Mouse (Mus musculus): ENCODE data around the gene Npas3. TPM values are rescaled to one million over a fixed set of nuclear protein-coding genes. Genes with fewer than 3 reads are reported as not detected.
"Not testable (repeated sequence)": the region's sequence is repeated elsewhere in the genome, so short reads cannot be mapped to it uniquely, and the experiment has no call there.

The Npas3 gene
- polyA plus RNA-seq, 1 experiment from 2014 or later: 23.2 TPM

- Histone ChIP-seq H3K27me3 (replicated peaks) (no peaks in the 10 kb centered on the region), H3K4me1 (peaks cover 31% of the 10 kb centered on the region), H3K4me2 (peak overlapping the region; percentile 63), H3K9ac (replicated peaks) (peak overlapping the region; percentile 77), H3K36me3 (no peaks in the 10 kb centered on the region), H3K4me3 (replicated peaks) (peak overlapping the region; percentile 73), H3K27ac (replicated peaks) (peak overlapping the region; percentile 93), H3K9me3 (replicated peaks) (no peaks in the 10 kb centered on the region)
- ATAC-seq (ENCODE audit: low FRiP score): peak; percentile 46; the same call in 1 of the 2 replicates
- WGBS: under 1% methylated on average over 52 of the region's 115 CpGs
These were observed 4.3 kb downstream of the Npas3 start for GRCm38 (mm10) chr12:53252572-53253422.

- Histone ChIP-seq H3K9ac (replicated peaks) (peak overlapping the region; percentile 77), H3K9me3 (replicated peaks) (no peaks in the 10 kb centered on the region), H3K4me3 (replicated peaks) (peak overlapping the region; percentile 73), H3K27me3 (replicated peaks) (no peaks in the 10 kb centered on the region), H3K4me2 (peak overlapping the region; percentile 63), H3K4me1 (peaks cover 30% of the 10 kb centered on the region), H3K36me3 (no peaks in the 10 kb centered on the region), H3K27ac (replicated peaks) (peak overlapping the region; percentile 93)
- ATAC-seq (ENCODE audit: low FRiP score): peak; percentile 51
- WGBS: under 1% methylated on average over 24 of the region's 32 CpGs
These were observed 5.1 kb downstream of the Npas3 start for GRCm38 (mm10) chr12:53253461-53254159.

DNA sequence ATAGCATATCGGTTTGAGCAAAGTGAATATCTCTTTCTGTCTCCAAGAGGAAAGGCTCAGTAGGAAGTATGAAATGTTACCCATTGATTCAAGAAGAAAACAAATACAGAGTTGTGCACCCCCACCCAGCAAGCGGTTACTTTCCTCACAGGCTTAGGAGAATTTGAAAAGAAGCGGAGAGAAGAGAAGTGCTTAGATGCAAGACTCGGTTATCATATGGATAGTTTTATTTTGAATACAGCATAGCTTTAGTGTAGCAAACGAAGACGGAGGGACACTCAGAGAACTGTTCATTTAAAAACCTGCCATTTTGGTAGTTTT lies 5.6 kb downstream of the Npas3 start:
- no peaks in the 10 kb centered on the region for H3K27me3 ChIP-seq (replicated peaks)
- H3K27ac ChIP-seq (replicated peaks): peak overlapping the region; percentile 93; the same call in 1 of the 2 replicates
- H3K9ac ChIP-seq (replicated peaks): peak overlapping the region; percentile 77
- no peak for ATAC-seq (ENCODE audit: low FRiP score)
- WGBS: 7% methylated on average over 6 of the region's 6 CpGs
- H3K9me3 ChIP-seq (replicated peaks): no peaks in the 10 kb centered on the region
- peak overlapping the region; percentile 63 for H3K4me2 ChIP-seq
- H3K36me3 ChIP-seq: no peaks in the 10 kb centered on the region
- peak overlapping the region; percentile 73 for H3K4me3 ChIP-seq (replicated peaks)
- H3K4me1 ChIP-seq: peaks cover 24% of the 10 kb centered on the region

GRCm38 (mm10) chr12:53274502-53274901 lies 26.0 kb downstream of the Npas3 start:
- not testable (repeated sequence) for H3K27ac ChIP-seq (replicated peaks); H3K4me1 ChIP-seq; H3K36me3 ChIP-seq; H3K9me3 ChIP-seq (replicated peaks); ATAC-seq (ENCODE audit: low FRiP score); H3K27me3 ChIP-seq (replicated peaks); H3K4me3 ChIP-seq (replicated peaks); H3K4me2 ChIP-seq; H3K9ac ChIP-seq (replicated peaks)

DNA sequence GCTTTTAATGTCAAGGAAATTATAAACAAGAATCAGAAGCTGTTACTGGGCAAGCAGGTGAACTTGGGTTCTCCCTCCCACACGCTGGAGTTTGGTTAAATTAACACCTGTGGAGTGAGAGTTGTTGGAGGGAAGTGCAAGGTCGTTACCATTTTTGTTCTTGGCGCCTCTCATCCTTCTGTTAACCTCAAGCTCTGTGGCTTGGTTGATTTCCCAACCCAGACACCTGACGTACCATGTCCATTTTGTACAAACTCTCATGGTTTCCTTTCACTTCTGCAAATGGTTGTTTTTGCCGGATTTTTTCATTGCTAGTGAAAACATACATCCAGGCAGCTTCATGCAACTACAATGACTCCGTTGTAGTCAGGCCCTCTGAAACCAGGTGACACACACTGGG lies 28.9 kb downstream of the Npas3 start:
- H3K4me2 ChIP-seq: no peak overlapping the region
- no peak overlapping the region for H3K27ac ChIP-seq (replicated peaks)
- no peaks in the 10 kb centered on the region for H3K9me3 ChIP-seq (replicated peaks)
- H3K4me1 ChIP-seq: no peaks in the 10 kb centered on the region
- no peak overlapping the region for H3K9ac ChIP-seq (replicated peaks)
- no peaks in the 10 kb centered on the region for H3K27me3 ChIP-seq (replicated peaks)
- no peak overlapping the region for H3K4me3 ChIP-seq (replicated peaks)
- H3K36me3 ChIP-seq: no peaks in the 10 kb centered on the region
- ATAC-seq (ENCODE audit: low FRiP score): no peak
- WGBS: 82% methylated on average over 6 of the region's 6 CpGs

- no peaks in the 10 kb centered on the region for H3K27me3 ChIP-seq (replicated peaks)
- H3K4me1 ChIP-seq: peaks cover 20% of the 10 kb centered on the region
- no peaks in the 10 kb centered on the region for H3K9me3 ChIP-seq (replicated peaks)
- H3K36me3 ChIP-seq: no peaks in the 10 kb centered on the region
- H3K4me2 ChIP-seq: no peak overlapping the region
- no peak overlapping the region for H3K4me3 ChIP-seq (replicated peaks)
- WGBS: 80% methylated on average over 4 of the region's 4 CpGs
- no peak for ATAC-seq (ENCODE audit: low FRiP score)
- H3K27ac ChIP-seq (replicated peaks): no peak overlapping the region
- no peak overlapping the region for H3K9ac ChIP-seq (replicated peaks)
These were observed 41.9 kb downstream of the Npas3 start for GRCm38 (mm10) chr12:53290341-53290740.

- H3K36me3 ChIP-seq: no peaks in the 10 kb centered on the region
- WGBS: 81% methylated on average over 10 of the region's 10 CpGs
- no peak overlapping the region for H3K9ac ChIP-seq (replicated peaks)
These were observed 42.4 kb downstream of the Npas3 start for GRCm38 (mm10) chr12:53290846-53291245.

GRCm38 (mm10) chr12:53292010-53292409 lies 43.5 kb downstream of the Npas3 start:
- Histone ChIP-seq H3K36me3 (no peaks in the 10 kb centered on the region), H3K4me2 (peak overlapping the region; percentile 20), H3K27me3 (replicated peaks) (no peaks in the 10 kb centered on the region), H3K9ac (replicated peaks) (no peak overlapping the region), H3K4me3 (replicated peaks) (no peak overlapping the region), H3K9me3 (replicated peaks) (no peaks in the 10 kb centered on the region), H3K27ac (replicated peaks) (peak overlapping the region; percentile 63), H3K4me1 (peaks cover 24% of the 10 kb centered on the region)
- WGBS: 46% methylated on average over 8 of the region's 8 CpGs
- ATAC-seq (ENCODE audit: low FRiP score): no peak

More at GRCm38 (mm10) chr12:53290846-53291245, 42.4 kb downstream of the Npas3 start:
- Histone ChIP-seq H3K4me2 (no peak overlapping the region), H3K27ac (replicated peaks) (no peak overlapping the region), H3K27me3 (replicated peaks) (no peaks in the 10 kb centered on the region), H3K4me1 (peaks cover 22% of the 10 kb centered on the region), H3K9me3 (replicated peaks) (no peaks in the 10 kb centered on the region), H3K4me3 (replicated peaks) (no peak overlapping the region)
- ATAC-seq (ENCODE audit: low FRiP score): no peak

DNA sequence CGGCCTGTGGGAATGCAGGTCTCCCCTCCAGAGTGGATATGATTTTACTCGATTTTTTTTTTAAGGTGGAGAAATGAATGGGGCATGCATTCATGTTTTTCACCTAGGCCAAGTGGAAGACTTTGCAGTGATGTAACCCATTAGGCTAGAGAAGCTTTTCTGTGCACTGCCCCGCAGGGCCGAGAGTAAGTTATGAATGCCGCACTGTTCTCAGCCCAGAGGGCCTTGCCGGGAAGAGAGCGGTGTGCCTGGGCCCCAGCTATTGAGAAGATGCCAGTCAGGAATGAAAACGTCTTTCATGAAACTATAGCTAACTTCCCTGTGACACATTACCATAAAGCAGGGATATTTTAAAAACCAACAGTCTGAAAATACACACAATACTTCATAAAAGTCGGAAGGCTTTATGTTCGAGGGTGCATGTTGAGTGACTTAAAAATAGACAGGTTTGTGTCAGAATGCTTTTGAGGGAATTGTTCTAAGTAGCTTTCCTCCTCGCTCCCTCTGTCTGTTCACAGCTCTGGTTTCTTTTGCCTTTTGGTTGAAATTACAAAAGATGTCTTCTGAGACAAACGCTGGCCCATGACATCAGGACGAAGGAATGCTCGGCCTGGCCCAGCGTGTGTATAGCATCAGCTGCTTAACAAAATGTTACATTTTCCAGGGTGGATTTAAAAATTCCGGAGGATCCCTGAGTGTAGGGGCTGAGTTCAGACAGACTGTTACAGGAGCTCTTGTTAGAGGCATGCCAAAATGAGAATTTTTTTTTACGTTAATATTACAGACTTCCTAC lies 44.2 kb downstream of the Npas3 start:
- Histone ChIP-seq H3K4me3 (replicated peaks) (no peak overlapping the region), H3K4me2 (peak overlapping the region; percentile 20), H3K9me3 (replicated peaks) (no peaks in the 10 kb centered on the region), H3K36me3 (no peaks in the 10 kb centered on the region), H3K9ac (replicated peaks) (no peak overlapping the region), H3K4me1 (peaks cover 25% of the 10 kb centered on the region), H3K27ac (replicated peaks) (peak overlapping the region; percentile 63), H3K27me3 (replicated peaks) (no peaks in the 10 kb centered on the region)
- 23% methylated on average over 17 of the region's 17 CpGs for WGBS
- ATAC-seq (ENCODE audit: low FRiP score): no peak; the same call in 1 of the 2 replicates

DNA sequence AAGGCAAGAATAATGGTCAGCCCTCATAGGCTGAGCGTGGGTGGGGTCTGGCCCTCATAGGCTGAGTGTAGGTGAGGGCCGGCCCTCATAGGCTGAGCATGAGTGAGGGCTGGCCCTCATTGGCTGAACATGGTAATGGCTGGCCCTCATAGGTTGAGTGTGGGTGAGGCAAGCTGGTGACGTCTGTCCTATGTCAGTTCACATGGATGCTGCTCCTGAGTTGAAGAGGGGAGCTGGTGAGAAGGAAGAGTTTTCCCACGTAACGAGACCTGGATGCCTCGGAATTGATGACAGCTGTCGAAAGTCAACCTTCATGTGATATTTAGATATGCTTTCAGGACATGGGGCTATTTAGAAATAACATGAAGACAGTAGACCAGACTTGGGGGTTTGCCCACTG lies 45.5 kb downstream of the Npas3 start:
- no peaks in the 10 kb centered on the region for H3K36me3 ChIP-seq
- H3K9me3 ChIP-seq (replicated peaks): no peaks in the 10 kb centered on the region
- H3K27me3 ChIP-seq (replicated peaks): no peaks in the 10 kb centered on the region
- H3K9ac ChIP-seq (replicated peaks): no peak overlapping the region
- no peak overlapping the region for H3K4me3 ChIP-seq (replicated peaks)
- H3K27ac ChIP-seq (replicated peaks): no peak overlapping the region
- H3K4me2 ChIP-seq: no peak overlapping the region
- 94% methylated on average over 7 of the region's 7 CpGs for WGBS
- H3K4me1 ChIP-seq: peaks cover 38% of the 10 kb centered on the region
- ATAC-seq (ENCODE audit: low FRiP score): no peak

DNA sequence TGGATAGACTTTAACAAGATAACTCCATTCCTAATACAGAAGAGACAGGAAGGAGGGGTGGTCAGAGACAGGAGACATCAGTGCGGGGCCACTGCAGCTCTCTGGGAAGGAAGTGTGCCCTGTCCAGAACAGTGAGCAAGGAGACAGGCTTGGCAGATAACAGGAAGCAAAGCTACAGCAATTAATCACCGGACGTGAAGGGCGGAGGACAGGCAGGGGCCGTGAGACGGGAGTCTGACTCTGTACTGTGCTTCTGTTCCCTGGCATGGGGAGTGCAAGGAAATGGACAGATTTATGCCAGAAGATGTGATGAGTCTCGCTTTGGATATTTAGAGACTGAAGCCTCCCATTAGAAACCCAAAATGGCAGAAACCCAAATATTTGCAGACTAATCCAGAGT lies 47.3 kb downstream of the Npas3 start:
- no peaks in the 10 kb centered on the region for H3K9me3 ChIP-seq (replicated peaks)
- no peak overlapping the region for H3K27ac ChIP-seq (replicated peaks)
- H3K27me3 ChIP-seq (replicated peaks): no peaks in the 10 kb centered on the region
- ATAC-seq (ENCODE audit: low FRiP score): no peak
- peaks cover 42% of the 10 kb centered on the region for H3K4me1 ChIP-seq
- H3K9ac ChIP-seq (replicated peaks): no peak overlapping the region
- H3K4me2 ChIP-seq: no peak overlapping the region
- 22% methylated on average over 7 of the region's 7 CpGs for WGBS
- no peak overlapping the region for H3K4me3 ChIP-seq (replicated peaks)
- no peaks in the 10 kb centered on the region for H3K36me3 ChIP-seq
